Mouse (Mus musculus) layer of hippocampus, adult 18-20 months (tissue): ENCODE measurements at regions not wholly inside any gene's neighbourhood (a gene's known extent, or its start where the extent isn't known, plus 50 kb on each side); places are given as distances from the start of the nearest gene placed in this dataset.
A peak's percentile ranks its signal among the peaks of the same experiment; 100 is the strongest.

Source experiments
- DNase-seq, 2 experiments: peaks; one replicate each; pipeline ENCODE4 v3.0.0; 2022; ENCODE audit warnings: low spot score in 2 of 2

- DNase-seq = no peak
Measured at GRCm38 (mm10) chr5:6356161-6356560, 607.0 kb upstream of the Steap1 start.

DNA sequence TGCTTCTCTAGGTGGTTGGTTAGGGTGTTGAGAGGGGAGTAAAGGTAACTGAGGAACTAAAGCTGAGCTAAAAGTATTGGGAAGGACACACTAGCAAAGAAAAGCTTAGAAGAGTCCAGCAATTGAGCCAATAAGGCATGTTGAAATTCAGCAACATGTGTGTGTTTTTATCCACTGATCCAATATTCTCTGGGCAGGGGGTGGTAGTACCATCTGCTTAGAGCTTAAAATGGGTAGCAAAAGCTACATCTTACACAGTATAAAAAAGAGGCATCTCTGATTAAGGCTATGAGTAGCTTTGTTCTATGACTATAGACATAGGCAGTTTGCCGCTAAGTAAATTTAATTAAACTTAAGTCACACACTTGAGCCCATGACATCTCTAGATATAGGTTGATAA is 598.2 kb upstream of the Steap1 start:
- DNase-seq = peak; percentile 17 to 71

DNA sequence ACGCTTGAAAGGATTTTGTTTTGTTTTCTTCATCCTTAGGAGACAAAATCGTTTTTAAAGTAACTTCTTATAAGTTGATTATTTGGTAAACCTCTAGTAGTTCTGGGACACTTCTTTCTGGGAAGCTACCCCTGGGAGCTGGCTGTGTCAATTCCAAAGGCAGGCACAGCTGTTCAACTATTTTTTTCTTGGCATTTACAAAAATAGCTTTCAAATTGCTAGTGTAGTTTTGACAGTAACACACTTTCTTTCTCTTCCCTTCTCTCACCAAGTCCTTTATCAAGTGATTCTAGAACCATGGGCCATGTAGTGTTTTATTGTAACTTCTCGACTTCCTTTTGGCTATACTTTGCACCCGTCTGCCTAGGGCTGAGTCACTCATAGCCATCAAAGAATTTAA is 595.6 kb upstream of the Steap1 start:
- DNase-seq = peak in 1 of 2 experiments; percentile 11

DNA sequence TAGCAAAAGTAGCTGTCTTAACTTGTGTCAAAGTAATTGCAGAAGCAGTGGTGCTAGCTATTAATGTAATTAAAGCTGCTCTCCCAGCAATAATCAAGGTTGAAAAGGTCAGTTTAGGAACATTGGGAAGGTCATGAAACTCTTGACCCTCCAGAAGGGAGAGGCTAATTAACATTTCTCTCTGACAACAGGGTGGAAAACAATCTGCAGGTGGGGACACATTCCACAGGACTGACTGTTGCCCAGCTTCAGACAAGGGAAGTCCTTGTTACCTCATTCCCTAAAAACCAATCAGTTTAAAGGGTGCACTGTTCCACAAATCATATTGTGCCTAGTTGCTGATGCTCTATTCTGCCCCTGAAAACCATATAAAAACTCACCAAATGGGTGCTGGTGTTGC is 580.5 kb upstream of the Steap1 start:
- DNase-seq = no peak

DNA sequence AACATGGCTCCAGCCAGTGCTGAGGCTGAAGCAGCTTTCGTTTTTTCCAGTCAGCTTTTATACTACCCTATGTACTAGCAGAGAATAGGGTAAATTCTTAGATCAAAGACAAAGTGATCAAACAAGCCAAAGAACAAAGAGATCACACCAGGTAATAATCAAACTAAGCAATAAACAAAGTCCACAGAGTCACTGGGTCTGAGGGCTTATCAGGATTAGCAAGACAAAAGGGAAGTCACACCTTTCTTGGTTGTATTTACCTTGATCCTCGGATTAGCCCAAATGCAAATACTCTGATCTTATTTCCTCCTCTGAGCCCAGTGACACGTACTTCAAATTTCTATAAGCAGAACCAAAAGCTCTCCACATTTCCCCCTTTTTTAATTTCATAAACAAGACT is 579.4 kb upstream of the Steap1 start:
- DNase-seq = no peak

DNA sequence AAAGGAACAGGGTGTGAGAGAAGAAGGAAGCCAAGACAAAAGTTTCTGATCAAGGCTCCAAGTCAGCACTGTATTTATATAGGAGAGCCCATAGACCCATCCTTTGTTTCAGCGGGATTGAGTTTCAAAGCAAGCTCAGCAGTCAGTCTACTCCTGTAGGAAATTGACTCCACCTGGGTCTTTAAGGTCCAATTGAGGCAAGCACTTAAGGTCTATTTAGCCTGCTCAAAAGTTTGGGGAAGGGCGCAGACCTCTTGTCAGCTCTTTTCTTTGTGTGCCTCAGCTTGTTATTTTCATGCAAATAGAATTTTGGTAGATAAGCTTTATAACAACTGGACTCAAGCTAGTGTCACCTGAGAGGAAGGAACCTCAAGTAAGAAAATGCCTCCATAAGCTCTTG is 549.4 kb upstream of the Steap1 start:
- no peak for DNase-seq

DNA sequence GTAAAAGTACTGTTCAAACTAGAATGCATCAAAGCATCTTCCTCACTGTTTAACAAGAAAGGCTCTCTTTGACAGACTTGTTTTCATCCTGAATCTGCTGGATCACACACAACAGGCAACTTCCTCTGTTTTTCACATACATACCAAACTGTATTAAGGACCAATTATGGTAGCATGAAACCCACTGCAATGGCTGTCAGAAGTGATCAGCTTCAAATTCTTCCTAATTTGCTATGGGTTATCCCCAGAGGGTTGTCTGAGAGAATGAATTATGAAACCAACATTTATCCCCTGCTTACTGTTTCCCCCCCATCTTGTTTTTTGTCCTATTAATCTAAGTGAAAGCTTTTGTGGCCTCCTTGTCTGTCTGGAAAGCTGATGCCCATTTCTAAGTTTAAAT is 545.2 kb upstream of the Steap1 start:
- no peak for DNase-seq

DNA sequence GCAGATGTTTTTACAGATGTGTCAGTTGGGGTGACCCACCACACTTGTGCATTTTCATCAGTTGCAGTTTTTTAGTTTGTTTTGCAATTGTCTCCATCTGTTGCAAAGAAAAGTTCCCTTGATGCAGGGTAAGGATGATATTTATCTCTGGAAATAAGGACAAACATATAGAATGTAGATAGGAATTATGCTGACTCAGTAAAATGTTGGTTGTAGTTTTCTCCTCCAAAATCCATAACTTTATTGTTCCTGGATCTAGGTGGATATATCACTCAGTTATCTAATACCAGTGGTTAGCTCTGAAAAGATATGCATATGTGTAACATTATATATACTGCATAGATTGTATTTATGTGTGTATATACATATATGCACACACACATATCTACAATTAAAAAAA is 502.1 kb upstream of the Steap1 start:
- DNase-seq = no peak
